Mouse (Mus musculus) thymus, postnatal 14 days (tissue): ENCODE measurements around the gene Cish.
"Not testable (repeated sequence)": the region's sequence is repeated elsewhere in the genome, so short reads cannot be mapped to it uniquely, and the experiment has no call there.

Experiments used
- DNase-seq: peaks from one replicate; pipeline ENCODE4 v3.0.0; 2021

The Cish gene

DNA sequence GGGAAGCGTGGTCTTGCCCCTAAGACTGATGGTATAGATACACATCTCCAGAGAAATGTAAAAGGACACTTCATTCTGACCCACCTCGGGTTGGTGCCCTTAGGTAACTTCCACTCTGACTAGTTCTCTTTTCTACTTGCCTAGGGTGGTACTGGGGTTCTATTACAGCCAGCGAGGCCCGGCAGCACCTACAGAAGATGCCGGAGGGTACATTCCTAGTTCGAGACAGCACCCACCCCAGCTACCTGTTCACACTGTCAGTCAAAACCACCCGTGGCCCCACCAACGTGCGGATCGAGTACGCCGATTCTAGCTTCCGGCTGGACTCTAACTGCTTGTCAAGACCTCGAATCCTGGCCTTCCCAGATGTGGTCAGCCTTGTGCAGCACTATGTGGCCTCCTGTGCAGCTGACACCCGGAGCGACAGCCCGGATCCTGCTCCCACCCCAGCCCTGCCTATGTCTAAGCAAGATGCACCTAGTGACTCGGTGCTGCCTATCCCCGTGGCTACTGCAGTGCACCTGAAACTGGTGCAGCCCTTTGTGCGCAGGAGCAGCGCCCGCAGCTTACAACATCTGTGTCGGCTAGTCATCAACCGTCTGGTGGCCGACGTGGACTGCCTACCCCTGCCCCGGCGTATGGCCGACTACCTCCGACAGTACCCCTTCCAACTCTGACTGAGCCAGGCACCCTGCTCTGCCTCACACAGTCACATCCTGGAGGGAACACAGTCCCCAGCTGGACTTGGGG is 4.6 kb downstream of the Cish start:
- DNase-seq: no peak

GRCm38 (mm10) chr9:107301554-107302331 is 5.9 kb downstream of the Cish start:
- no peak for DNase-seq

GRCm38 (mm10) chr9:107302592-107302991 is 6.8 kb downstream of the Cish start:
- no peak for DNase-seq

DNA sequence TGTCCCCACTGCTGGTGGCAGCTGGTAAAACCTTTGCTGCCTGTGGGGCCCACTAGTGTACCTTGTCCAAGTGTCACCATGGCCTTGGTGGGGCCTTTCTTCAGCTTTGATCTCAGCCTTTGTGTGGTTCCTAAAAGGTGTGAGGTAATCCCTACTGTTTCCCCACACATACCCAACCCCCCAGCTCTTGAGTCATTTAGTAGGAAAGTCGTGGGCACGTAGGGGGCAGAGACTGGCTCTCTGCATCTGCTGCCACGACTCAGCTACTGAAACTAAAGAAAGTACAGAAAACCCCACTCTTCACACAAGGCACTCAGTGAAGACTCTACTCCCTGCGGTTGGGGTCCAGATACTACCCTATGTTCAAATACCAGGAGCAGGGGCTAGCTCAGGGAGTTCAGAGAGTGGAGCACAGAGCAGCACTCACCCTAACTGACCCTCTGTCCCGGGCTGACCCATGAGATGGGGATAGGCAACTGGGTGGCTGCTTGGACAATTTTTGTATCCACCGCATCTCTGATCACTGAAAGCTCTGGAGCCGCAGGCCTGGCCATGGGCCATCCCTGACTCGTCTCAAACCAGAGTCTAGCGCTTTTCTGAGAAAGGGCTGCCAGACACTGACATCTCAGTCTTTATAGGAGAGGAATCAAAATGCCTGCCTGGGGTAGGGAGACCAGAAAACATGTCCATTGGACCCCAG is 7.4 kb downstream of the Cish start:
- no peak for DNase-seq

DNA sequence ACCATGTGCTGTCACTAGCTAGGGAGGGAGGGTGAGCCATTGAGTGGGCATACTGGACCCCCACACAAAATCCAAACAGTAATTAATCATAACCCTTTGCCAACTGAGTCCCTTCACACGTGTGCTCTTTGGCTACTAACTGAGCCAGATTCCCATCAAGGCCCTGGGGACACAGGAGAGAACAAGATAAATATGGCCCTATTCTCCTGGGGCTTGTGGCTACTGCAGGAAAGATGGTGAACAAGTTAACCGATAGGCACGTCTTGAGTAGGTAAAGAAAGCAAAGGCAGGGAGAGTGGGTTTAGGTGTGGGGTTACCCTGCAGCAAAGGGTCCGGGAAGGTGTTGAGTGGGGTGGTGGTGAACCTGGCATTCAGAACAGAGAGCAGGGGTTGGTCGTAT is 8.1 kb downstream of the Cish start:
- DNase-seq: no peak

- no peak for DNase-seq
Measured at GRCm38 (mm10) chr9:107304383-107304782, 8.6 kb downstream of the Cish start.

- no peak for DNase-seq
Measured at GRCm38 (mm10) chr9:107305012-107305411, 9.2 kb downstream of the Cish start.

DNA sequence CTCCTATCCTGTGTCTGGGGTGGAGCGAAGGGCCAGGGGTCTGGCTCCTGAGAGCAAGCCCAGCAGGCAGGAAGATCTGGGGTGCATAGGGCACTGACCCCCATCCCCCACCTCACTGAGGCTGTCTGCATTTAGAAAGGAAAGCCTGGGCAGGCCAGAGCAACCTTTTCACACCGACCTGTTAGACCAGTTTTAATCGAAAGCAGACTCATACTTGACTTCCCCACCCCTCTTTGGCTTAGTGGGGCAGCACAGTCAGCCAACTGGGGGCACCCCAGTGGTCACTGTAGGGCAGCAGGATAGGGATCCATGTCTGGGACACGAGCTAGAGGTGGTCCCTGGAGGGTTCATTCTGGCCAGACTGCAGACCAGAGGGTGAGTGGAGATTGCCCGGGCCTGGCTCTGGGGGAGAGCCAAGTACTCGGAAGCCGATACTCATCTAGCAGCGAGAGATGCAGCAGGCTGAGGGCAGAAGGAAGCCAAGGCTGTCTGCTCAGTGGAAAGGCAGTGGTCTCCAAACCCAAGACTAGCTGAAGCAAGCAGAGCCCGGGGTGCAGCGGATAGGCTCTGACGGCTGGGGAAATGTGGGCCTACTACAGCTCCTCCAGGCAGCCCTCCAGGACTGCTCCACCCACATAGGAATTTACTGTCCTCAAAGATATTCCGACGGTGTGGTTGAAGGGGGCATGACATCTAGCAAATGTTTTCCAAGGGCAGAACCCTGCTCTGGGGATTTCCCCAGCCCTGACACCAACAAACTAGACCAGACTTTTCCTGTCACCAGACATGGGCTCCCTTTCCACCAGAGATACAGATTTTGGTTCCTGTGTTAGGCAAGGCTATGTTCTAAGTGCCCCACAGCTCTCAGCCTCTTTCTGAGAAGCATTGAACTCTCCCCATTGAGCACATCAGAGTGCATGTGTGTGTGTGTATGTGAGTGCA is 10.0 kb downstream of the Cish start:
- DNase-seq: no peak

GRCm38 (mm10) chr9:107306673-107307072 is 10.8 kb downstream of the Cish start:
- DNase-seq: not testable (repeated sequence)

DNA sequence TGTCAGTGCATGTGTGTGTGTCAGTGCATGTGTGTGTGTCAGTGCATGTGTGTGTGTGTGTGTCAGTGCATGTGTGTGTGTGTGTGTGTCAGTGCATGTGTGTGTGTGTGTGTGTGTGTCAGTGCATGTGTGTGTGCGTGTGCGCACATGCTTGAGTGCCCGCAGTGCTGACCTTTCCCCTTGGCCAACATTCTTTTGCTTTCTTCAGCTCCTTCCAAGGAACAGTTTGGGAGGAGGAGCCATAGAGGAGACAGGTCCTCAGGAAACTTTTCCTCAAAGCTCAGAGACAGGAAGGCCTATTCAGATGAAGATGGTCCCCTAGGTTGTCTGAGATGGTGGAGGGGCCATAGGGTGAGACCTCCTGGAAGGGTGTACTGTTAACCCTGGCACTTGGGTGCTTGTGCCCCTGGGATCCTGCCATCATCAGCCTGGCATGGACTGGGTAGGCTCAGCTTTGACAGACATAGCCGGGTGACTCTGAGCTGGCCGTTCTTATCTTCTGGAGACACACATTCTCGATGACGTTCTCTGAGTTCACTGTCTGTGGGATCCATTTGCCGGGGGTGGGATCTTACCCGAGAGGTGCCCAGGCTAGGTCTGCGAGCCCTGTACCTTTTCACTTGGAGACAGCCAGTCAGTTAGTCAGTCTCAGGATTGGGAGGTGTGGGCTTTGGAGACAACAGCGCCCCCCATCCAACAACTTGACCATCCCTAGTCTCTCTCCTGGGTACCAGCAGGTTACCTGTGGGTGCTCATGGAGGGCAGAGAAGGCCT is 11.5 kb downstream of the Cish start:
- no peak for DNase-seq

DNA sequence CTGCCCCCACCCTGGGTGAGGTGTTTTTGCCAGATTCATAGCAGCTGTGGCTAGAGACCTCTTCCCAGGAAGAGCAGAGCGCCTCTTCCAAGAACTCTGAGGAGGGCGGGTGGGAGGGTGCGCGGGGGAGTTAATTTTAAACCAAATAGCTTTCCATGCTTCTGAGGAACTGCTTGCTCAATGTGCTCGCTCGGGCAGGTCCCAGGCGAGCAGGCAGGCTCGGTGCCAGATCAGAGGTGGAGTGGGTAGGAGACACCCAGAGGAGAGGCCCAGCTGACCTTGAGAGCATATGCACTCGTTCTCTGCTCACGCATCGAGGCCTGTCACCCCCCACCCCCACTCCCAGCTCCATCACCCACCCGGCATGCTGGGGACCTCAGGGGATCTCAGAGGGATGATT is 12.1 kb downstream of the Cish start:
- DNase-seq: no peak

DNA sequence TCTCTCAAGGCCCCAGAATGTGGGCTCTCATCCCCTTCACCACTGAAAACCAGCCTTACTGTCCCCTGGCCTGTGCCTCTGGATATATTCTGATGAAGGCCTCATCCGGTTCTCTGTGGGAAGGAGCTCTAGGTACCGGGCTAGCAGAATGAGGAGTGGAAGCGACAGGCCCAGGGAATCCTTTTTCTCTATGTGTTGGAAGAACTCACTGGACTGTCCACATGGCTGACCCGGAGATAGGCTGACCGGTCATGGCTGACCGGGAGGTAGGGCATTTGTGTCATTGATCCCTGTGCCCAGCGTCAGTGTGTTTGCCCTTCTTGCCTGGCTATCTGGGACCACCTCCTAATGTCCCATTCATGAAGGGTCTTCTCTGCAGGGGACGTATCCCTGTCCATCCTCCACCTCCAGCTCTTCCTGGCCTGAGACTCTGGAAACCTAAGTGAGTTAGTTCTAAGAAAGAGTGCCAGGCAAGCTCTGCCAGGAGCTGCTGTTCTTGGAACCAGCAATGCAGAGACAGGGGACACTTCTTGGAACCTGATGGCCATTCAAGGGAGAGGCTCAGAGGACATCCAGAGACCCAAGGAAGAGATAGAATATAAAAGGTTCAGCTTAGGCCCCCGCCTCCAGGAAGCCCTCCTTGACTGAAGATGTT is 12.6 kb downstream of the Cish start:
- DNase-seq: no peak

- no peak for DNase-seq
Measured at GRCm38 (mm10) chr9:107309171-107309570, 13.3 kb downstream of the Cish start.

- DNase-seq: no peak
Measured at GRCm38 (mm10) chr9:107309600-107309999, 13.8 kb downstream of the Cish start.

- DNase-seq: peak; percentile 69
Measured at GRCm38 (mm10) chr9:107312811-107313584, 17.2 kb downstream of the Cish start.

DNA sequence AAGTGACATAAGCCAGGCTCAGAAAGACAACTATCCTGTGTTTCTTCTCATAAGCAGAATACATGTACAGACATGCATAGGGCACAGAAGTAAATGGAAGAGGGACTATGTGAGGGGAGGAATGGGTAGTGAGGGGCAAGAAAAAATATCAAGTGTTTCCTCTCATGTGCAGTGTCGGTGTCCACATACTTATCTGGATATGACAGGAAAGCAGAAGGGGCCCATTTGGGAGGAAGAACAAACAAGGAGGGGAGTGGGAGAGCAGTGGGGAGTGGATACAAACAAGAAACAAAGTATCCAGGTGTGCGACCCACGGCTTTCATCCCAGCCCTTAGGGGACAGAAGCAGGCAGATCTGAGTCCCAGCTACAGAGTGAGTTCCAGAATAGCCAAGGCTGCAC is 18.1 kb downstream of the Cish start:
- no peak for DNase-seq

GRCm38 (mm10) chr9:107315791-107316190 is 20.0 kb downstream of the Cish start:
- DNase-seq: no peak

DNA sequence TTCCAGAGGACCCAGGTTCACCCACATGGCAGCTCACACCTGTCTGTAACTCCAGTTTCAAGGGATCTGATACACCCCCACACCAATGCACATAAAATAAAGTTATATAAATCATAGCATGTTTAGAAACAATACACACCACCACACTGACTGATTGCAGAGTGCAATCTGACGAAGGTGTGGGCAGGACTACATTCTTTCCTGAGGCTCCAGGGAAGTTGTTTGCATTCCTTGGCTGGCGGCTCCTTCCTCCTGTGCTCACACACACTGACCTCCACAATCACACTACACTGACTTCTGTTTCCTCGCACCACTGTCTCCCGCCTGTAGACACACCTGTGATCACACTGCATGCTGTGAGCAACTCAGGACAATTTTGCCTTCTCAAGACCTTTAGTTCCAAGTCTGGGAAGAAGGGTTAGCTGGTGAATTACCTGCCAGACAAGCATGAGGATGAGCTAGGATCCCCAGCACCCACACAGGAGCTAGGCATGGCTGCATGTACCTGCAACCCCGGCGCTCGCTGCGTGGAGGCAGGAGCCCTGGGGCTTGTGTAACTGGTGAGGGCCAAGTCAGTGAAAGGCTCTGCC is 26.7 kb downstream of the Cish start:
- DNase-seq: no peak

DNA sequence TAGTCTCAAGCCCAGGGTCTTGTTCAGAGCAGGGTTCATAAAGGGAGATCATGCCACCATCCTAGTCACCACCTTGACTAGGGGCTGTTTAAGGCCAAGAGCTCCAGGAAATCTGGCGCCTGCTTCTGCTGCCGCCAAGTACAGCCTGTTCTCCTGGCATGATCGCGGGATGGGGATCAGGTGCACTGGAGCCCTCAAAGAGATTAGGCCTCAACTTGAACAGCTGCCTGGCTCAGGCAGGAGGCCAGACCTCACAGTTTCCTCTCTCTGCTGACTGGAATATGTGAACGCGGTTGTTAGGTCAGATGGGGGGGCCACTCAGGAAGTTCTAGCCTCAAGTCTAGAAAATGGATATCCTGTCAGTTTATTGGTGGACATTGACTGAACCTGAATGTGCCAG is 27.7 kb downstream of the Cish start:
- peak; percentile 20 for DNase-seq
